Mouse (Mus musculus): ENCODE measurements around the gene Ccdc125.

Ccdc125 gene

DNA sequence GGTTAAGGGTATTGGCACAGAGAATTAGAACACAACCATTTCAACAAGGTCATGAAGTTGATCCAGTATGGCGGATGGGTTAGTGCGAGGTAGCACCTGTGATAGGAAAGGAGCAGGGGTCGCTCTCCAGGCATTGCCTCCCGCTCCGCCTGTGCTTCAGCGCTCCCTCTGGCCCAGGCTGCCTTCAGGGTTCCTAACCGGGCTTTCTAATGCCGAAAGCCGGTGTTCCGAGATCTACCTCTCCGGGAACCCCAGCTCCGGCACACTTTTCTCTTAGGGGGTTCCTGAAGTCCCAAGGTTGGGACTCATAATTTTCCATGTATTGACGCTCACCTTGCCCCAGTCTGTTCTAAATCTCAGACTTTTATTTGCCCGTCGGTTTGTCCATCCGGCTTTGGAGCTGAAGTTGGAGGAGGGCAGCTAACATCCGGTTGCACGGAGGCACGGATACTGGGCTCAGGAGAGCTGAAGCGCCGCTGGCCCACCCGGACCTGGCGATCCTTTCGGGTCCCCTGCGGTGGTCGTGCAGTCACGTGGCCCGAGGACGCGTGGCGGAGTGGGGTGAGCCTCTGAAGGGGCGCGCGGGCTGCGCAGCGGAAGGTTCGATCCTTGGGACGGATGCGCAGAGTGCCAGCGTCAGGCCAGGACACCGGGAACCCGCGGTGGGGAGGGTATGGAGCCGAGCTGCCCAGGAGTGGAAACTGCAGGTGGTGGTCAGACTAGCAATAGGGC is at the start of gene Ccdc125:
TSS of gene Ccdc125 (plus strand) at position 427 of the 732 bp plus-strand sequence.
- no peak for DNase-seq (ENCODE audit: low read depth, low spot score)

DNA sequence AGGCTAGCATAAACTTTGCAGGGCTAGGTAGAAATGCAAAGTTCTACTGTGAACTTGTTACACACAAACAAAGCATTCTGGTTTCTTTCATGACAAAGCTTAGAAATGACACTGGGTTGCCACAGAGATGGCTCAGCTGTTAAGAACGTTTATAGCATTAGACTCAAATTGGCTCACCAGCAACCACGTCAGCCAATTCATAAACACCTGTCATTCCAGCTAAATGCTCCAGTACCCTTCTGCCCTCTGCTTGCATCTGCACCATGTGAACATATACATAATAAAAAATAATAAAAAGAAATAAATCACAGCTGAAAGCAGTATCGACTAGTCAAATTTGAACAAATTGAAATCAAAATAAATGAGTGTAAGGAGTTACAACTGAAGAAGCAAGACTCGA is 47.3 kb upstream of the Ccdc125 start:
- no peak for DNase-seq (ENCODE audit: low read depth, low spot score)

GRCm38 (mm10) chr13:100634106-100634691 is 35.3 kb upstream of the Ccdc125 start:
- no peak for DNase-seq (ENCODE audit: low read depth, low spot score)

- no peak for DNase-seq (ENCODE audit: low read depth, low spot score)
Observed at GRCm38 (mm10) chr13:100642471-100643209, 26.9 kb upstream of the Ccdc125 start.

DNA sequence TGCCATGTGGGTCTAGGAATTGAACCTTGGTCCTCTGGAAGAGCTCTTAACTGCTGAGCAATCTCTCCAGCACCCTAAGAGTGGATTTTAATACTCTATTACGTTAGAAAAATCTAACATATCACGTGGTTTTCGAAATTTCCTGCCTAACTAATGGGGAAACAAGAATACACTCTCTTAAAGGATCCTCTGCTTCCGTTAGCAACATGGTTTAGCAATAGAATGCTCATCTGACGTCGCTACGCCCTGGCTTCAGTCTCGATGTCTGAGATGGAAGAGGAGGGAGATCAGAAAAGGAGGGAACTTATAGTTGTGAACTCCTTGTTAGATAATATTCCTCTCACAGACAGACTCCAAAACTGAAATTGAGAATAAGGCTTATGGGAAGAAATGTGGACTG is 21.3 kb upstream of the Ccdc125 start:
- no peak for DNase-seq (ENCODE audit: low read depth, low spot score)

DNA sequence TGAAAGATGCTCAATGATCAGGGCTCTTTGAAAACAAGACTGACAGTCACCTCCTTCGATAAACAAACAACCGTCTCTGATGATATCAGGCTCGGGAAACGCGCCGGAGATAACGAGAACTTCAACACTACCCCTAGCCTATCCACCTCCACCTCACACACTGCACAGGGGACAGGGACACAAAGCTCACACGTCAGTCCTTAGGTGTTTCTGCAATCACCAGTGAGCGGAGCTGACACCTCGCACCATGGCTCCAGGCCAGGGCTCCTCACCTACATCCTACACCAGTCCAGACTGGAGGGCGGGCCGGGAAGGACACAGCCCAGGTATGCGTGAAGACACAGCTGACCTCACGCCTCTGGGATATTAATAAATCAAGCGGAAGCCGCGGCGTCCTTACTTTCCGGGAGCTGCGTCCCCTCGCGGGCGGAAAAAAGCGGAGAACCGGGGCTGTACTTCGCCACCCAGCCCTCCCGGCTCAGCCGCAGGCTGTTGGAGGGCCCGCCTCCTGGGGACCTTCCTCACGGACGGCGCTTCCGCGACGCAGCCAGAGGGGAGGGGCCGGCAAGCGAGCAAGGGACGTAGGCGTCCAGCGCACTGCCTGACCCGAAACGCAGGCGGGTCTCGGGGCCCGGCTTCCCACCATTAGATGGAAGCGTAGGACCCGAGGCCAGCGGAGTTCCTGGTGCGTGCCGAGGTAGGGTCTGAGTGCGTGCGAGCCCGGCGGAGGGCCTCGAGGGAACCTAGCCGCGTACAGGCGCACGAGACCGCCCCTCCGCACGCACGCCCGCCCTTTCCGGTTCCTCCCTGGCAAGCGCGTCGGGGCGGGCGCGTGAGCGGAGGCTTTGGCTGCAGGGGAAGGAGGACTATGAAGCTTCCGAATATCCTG is 18.7 kb upstream of the Ccdc125 start, which contains the start of the genes Ak6 and Rad17:
TSS of gene Ak6 (plus strand) at position 430 of the 889 bp plus-strand sequence.
TSS of gene Rad17 (minus strand) at position 502 of the 889 bp plus-strand sequence.
- peak; percentile 97 for DNase-seq (ENCODE audit: low read depth, low spot score)

- DNase-seq (ENCODE audit: low read depth, low spot score) = no peak
Observed at GRCm38 (mm10) chr13:100651439-100652186, 17.9 kb upstream of the Ccdc125 start, which contains the start of gene Taf9. Taf9 (plus strand) TSS chr13:100651579.

DNA sequence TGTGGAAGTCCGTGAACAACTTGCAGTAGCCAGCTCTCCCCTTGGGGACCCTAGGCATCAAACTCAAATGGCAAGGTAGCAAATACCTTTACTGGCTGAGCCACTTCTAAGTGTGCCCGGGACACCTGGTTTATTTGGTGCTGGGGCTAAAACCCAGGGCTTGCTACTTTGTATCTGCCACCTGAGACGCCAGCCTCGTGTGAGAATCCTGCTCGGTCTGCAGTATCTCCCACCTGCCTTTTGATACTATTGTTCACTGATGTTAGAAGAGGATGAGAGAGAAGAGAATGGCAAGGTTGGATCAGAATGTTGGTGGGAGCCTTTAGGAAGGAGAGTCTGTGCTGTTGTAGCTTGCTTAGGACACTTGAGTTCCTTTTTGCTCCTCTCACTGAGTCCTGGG is 11.4 kb upstream of the Ccdc125 start:
- no peak for DNase-seq (ENCODE audit: low read depth, low spot score)

DNA sequence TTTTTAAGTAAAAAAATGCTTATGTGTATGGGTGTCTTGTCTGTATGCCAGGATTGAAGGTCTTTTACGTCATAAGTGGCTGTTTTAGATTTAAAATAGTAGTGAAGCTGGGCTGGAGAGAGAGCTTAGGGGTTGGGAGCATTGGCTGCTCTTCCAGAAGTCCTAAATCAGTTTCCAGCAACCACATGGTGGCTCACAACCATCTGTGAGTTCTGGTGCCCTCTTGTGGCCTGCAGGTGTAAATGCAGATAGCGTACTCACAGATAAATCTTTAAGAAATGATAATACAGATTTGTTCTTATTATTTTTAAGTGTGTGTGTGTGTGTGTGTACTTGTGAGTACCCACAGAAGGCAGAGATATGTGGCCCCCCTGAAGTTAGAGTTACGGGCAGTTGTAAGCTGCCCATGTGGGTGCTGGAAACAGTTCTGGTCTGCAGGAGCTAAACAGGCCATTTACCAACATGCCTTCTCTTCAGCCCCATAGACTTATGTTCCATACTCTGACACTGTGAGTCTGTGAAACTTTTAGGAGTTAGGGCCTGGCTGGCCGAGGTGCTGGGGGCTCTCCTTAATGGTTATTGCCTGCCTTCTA is 9.6 kb upstream of the Ccdc125 start:
- peak; percentile 85 for DNase-seq (ENCODE audit: low read depth, low spot score)

DNA sequence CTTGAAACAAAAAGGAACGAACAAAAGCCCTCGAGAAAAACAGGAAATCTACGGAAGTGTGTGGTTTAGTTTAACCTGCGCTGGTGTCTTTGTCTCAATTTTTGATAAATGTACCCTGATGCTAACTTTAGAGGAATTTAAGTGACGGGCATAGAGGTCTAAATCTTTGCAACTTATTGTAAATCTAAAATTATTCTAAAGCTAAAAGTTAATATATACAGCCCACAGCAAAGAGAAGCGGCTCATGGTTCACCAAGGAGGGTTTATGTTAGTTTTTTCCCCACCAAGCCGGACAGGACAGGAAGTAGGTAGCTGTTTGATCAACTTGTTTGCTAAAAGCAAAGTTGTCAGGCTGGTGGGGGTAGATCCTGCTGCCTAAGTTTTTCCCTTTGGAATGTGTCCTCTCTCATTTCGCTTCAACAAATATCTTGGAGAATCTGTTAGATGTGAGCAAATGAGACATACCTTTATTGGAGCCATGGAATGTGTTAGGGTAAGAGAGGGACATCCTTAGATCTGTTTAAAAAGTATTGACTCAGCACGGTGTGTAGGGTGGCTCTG is 744 bp downstream of the Ccdc125 start:
- DNase-seq (ENCODE audit: low read depth, low spot score) = no peak

DNA sequence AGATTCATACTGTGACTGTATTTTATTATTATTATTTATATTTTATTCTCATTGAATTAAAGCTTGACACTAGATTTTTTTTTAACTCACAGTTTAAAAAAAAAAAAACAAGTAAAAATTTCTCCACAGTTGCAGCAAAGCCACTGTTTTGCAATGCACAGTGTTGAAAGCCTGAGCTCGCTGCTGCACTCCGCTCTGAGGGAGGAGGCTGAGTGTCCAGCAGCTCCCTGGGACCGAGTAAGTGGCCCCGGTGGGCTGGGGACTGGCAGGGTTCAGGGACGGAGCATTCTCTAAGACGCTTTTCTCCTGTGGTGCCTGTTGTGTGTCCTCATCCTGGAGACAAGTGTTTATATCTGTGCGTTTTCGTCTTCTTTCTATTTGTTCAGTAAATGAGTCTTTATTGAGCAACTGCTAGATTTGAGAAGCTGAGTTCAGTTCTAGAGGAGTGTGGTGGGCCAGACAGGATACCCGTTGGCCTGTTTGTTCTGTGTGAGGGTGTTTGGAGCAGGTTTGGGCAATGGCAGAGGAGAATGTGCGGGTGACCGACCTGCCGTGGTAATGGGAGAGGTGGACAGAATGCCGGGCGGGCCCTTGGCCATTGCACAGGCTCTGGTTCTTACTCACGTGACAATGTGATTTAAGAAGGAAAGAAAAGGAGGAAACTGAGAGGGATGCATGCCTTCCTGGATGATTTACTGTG is 6.6 kb downstream of the Ccdc125 start:
- no peak for DNase-seq (ENCODE audit: low read depth, low spot score)

GRCm38 (mm10) chr13:100681615-100682014 is 12.1 kb downstream of the Ccdc125 start:
- DNase-seq (ENCODE audit: low read depth, low spot score) = no peak

- DNase-seq (ENCODE audit: low read depth, low spot score) = no peak
Observed at GRCm38 (mm10) chr13:100682837-100683236, 13.3 kb downstream of the Ccdc125 start.

DNA sequence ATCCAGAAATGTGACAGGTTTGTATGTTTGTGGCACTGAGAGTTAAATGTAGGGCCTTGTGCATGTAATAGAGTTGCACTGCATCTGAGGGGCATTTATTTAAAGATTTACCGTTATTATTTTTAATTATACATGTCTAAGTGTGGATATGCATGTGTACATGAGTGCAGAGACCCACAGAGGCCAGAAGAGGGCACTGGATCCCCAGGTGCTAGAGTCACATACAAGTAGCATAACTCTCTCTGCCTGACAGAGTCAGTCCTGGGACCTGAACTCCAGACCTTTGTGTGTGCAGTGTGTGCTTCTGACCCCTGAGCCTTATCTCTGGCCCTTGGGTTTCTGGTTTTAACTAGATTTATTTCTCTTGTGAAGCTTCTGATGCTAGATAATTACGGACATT is 14.8 kb downstream of the Ccdc125 start:
- no peak for DNase-seq (ENCODE audit: low read depth, low spot score)

DNA sequence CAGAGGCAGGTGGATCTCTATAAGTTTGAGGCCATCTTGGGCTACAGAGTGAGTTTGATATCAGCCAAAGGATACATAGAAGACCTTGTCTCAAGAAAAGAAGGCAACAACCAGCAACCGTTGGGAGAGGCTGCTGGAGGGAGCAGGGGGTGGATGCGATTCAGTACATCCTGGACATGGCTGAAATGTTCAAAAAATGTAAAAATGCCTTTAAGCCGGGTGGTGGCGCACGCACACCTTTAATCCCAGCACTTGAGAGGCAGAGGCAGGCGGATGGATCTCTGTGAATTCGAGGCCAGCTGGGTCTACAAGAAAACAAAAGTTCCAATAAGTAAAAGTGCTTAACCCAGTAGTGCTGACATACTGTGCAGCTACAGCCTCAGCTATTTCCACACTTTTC is 18.0 kb downstream of the Ccdc125 start:
- no peak for DNase-seq (ENCODE audit: low read depth, low spot score)

GRCm38 (mm10) chr13:100697541-100697940 is 28.0 kb downstream of the Ccdc125 start:
- DNase-seq (ENCODE audit: low read depth, low spot score) = no peak

DNA sequence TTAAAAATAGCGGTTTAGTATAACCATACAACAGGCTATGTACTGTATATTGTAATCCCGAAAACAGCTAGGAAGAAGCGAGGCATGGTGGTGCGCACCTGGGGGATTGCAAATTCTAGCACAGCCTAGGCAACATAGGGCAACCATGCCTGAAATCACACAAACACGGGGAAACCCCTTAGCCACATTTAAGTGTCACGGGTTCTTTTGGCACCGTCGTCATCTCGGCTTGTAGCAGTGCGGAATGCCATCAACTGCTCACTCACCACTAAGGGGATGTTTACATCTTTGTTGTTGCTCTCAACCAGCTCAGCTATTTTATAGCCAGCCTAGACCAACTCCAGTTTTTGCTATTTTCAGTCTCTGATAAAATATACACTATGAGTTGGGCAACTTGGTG is 29.3 kb downstream of the Ccdc125 start:
- no peak for DNase-seq (ENCODE audit: low read depth, low spot score)

DNA sequence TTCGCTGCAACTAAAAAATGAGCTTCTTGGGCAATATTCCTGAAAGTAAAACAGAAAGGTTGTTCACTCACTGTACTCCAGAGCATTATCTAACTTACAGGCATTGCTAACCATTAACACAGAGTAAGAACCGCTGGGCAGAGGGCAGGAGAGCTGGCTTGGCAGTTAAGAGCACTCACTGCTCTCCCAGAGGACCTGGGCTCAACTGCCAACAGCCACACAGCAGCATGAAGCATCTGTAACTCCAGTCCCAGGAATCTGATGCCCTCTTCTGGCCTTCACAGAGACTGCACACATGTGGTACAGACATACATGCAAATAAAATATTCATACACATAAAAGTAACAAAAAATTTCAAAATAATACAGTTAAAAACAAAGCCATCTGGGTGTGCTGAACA is 34.0 kb downstream of the Ccdc125 start:
- no peak for DNase-seq (ENCODE audit: low read depth, low spot score)

GRCm38 (mm10) chr13:100706206-100706605 is 36.7 kb downstream of the Ccdc125 start:
- no peak for DNase-seq (ENCODE audit: low read depth, low spot score)

All from brain, adult 2 months (tissue).